Mouse (Mus musculus) bone marrow macrophage, adult 2 months (primary cell): ENCODE data around the gene Kmt2c. TPM values are rescaled to one million over a fixed set of nuclear protein-coding genes. Genes with fewer than 3 reads are reported as not detected.
"Not testable (repeated sequence)": the region's sequence is repeated elsewhere in the genome, so short reads cannot be mapped to it uniquely, and the experiment has no call there.

Source experiments
- H3K27ac ChIP-seq: 2 replicates; pipeline ENCODE4 v1.5.1; 2012; ENCODE audit warnings: low read depth, low read length; ENCODE audit not compliant: insufficient read depth
- H3K4me1 ChIP-seq: 2 replicates; pipeline ENCODE4 v1.6.1; 2012; ENCODE audit warnings: low read length; ENCODE audit not compliant: control insufficient read depth, insufficient read depth
- H3K4me3 ChIP-seq: 2 replicates; pipeline ENCODE4 v1.5.1; 2012; ENCODE audit warnings: mild to moderate bottlenecking, low read length, moderate library complexity; ENCODE audit not compliant: insufficient read depth
- CTCF ChIP-seq: IDR thresholded peaks from 2 replicates; pipeline ENCODE4 v1.5.1; 2012; ENCODE audit warnings: low read depth, mild to moderate bottlenecking, low read length, moderate library complexity
- POLR2A ChIP-seq: IDR thresholded peaks from 2 replicates; pipeline ENCODE4 v1.6.1; 2012; ENCODE audit warnings: mild to moderate bottlenecking, low read depth, low read length, borderline replicate concordance
- polyA plus RNA-seq: library from polyadenylated mRNA; stranded (reverse); fragments of >200 nt; gene quantifications from 2 replicates; pipeline ENCODE4 v1.2.4, GENCODE M21; 2012; ENCODE audit not compliant: missing spikeins, insufficient read depth, insufficient read length

Kmt2c gene
- polyA plus RNA-seq, 1 experiment, result 38.9 TPM

DNA sequence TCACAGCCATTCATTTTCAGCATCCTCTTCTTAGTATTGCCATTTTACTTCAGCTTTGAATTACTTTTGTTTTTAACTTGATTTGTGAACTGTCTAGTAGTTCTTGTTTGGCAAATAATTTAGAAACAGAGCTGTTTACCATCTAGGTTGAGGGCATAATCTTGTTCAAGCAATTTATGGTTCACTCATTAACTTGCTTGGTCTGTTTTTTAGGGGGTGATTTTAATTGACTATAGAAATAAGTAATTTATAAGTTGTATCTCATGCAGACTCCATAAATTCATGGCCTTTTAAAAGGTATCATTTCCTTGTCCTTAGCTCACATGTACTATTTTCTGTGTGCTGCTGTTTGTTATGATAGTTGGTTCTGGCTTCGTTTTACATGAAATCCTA is 252.1 kb downstream of the Kmt2c start:
- TF ChIP-seq CTCF, result no peak
- TF ChIP-seq POLR2A, result no peak
- H3K4me3 ChIP-seq, result no peak overlapping the region
- peaks cover 21% of the 10 kb centered on the region for H3K4me1 ChIP-seq
- H3K27ac ChIP-seq, result no peak overlapping the region

DNA sequence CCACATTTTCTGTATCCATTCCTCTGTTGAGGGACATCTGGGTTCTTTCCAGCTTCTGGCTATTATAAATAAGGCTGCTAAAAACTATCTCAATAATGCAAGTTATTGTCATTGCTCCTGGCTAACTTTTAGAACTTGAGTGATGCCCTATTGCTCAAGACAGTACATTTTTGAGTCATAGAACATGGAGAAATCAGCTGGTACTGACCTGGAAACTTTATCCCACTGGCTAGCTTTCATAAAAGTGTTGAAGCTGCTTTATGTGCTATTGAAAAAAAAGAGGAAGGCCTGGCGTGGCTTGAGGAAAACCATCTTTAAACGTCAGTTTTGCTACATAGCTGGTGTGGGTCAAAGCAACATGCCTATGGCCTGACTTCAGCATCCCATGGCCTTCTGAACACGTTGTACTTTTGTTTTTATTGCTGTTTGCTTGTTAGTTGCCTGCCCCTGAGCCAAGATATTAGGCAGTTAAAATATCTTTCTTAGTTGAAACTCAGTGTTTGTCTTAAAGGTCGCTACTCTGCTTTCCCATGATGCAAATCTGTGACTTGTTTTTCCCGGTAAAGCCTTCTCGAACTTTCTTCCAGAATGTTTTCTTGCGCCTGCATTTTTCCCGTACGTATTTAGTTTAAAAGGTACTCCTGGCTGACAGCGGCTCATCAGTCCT is 252.6 kb downstream of the Kmt2c start:
- Histone ChIP-seq H3K27ac (no peak overlapping the region), H3K4me3 (no peak overlapping the region), H3K4me1 (peaks cover 21% of the 10 kb centered on the region)
- no peak for TF ChIP-seq POLR2A
- no peak for TF ChIP-seq CTCF

DNA sequence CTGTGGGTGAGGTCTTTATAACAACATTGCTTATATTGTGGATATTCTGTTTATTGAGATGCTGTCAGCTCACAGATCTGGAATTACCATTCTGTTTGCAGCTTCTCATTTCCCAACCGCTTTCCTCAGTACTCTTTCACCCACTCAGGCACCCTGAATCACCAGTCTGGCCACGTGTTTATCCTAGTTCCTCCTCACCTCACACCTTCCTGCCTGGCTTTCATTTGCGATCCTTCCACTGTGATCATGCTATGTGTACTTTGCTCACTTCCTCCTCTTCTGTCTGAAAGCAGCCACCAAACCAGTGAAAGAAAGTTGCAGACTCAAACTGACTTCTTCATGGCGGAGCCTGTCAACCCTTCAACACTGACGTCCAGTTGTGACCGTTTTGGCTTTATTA is 255.5 kb downstream of the Kmt2c start:
- peaks cover 21% of the 10 kb centered on the region for H3K4me1 ChIP-seq
- TF ChIP-seq POLR2A, result no peak
- TF ChIP-seq CTCF, result no peak
- H3K4me3 ChIP-seq, result no peak overlapping the region
- no peak overlapping the region for H3K27ac ChIP-seq

DNA sequence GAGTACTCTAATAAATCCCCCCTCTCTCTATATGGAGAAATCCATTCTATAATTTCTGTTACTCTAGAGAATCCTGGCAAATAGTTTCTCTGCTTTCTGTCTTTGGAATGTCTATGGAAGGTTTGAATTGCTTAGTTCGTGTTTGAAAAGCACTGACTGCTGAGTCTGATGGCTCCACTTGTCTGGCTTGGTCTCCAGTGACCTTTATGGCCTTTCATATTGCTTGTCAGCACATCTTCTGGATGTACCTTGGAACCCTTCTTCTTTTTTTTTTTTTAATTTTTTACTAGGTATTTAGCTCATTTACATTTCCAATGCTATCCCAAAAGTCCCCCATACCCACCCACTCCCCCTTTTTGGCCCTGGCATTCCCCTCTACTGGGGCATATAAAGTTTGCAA is 274.2 kb downstream of the Kmt2c start:
- H3K4me3 ChIP-seq, result peak overlapping the region; percentile 40
- H3K4me1 ChIP-seq, H3K27ac ChIP-seq: not testable (repeated sequence)

DNA sequence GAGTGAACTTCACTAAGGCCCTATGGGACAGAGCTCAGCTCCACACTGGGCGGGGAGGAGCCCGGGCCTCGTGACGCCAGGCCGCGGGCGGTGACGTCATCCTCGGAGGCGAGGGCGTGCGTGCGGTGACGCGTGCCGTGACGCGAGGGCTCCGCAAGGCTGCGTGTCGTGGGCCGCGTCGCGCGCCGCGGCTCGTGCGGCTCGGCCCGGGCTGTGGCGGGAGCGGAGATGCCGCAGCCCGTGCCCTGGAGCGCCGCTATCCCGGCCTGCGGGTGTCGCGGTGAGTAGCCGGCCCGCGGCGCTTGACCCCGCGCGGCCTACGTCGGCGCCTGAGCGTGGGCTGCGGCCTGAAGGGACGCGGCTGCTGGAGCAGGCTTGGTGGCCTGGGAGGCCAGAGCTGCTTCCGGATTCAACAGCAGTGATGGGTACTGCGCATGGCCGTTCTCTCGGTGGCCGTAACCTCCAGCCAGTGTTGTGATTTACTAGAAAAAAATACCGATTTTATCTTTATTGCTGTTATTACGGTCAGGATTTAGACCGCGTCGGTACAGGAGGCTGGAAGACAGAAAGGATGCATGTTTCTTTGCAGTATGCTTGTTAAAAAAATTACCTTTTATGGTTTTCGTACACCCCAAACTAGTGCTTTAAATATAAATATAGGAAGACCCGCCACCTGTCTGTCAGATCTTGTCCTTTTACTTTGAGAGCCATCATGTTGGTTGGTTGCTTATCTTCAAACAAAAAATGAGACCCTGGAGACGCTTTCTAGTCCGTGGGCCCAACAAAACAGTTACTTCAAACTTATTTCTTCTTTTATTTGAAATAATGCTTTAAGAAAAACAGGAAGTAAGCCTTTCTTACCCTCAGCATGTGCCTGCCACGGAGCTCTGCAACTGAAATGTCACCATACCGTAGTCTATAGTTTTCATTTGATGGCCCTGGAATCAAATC is 275.6 kb downstream of the Kmt2c start, which contains the start of gene E130116L18Rik:
TSS of gene E130116L18Rik (minus strand) at position 402 of the 951 bp plus-strand sequence.
- Histone ChIP-seq H3K27ac (peak within 1 kb of the TSS; percentile 73), H3K4me1 (peaks cover 5% of the 10 kb centered on the region), H3K4me3 (peak within 1 kb of the TSS; percentile 64)
- no peak for TF ChIP-seq POLR2A
- no peak for TF ChIP-seq CTCF

Other genes starting within 250 kb of the Kmt2c start
- gene Cct8l1, start 17.3 kb upstream of the Kmt2c start, polyA plus RNA-seq, result not detected in 2 replicates
- gene Xrcc2, start 207.0 kb upstream of the Kmt2c start, polyA plus RNA-seq, result 3.6 and 4.2 TPM in 2 replicates